Mouse (Mus musculus) neutrophil, adult 5-6 weeks (primary cell): ENCODE data around the gene Heatr4. TPM values are rescaled to one million over a fixed set of nuclear protein-coding genes. Genes with fewer than 3 reads are reported as not detected.

Experiments used
- ATAC-seq: fragments of 151-379, 151-347 bp; 2 replicates; pipeline ENCODE4 v1.8.0; 2017; ENCODE audit warnings: mild to moderate bottlenecking, moderate TSS enrichment; ENCODE audit not compliant: insufficient number of reproducible peaks, poor library complexity, low FRiP score, severe bottlenecking; ENCODE audit errors: extremely low read depth
- total RNA-seq: library from RNA; stranded (forward); fragments of 200-1000 nt; gene quantifications from 2 replicates; pipeline ENCODE4 v1.2.3, GENCODE M21; 2017

Gene Heatr4
- total RNA-seq, 1 experiment from 2014 or later = not detected

DNA sequence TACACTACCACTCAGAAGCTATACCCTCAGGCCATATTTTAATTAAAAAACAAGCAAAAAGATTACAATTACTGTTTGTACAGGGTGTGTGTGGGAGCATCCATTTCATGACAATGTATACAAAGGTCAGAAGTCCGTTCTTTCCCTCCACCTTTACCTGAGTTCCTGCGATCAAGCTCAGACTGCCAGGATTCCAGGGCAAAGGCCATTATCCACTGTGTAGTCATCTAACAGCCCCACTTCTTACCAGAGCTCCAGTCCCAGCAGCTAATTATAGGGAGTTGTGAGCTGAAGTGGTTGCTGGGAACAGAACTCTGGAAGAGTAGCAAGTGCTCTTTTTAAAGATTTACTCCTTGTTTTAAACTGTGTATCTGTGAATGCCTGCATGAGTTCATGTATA, 74.2 kb downstream of the Heatr4 start:
- no peak for ATAC-seq

Other genes with a start within 250 kb of the Heatr4 start
- gene Papln, start 221.2 kb downstream of the Heatr4 start, total RNA-seq = 0.37 TPM in 1 of 2 replicates, not detected in the other
- 67.8 and 86.4 TPM in 2 replicates for gene Numb, start 62.9 kb downstream of the Heatr4 start, total RNA-seq
- 9.5 and 11.4 TPM in 2 replicates for gene Riox1, start 34.2 kb downstream of the Heatr4 start, total RNA-seq
- 24.1 and 25.2 TPM in 2 replicates for gene Acot2, start 3.0 kb upstream of the Heatr4 start, total RNA-seq
- 12.5 and 13.2 TPM in 2 replicates for gene Acot1, start 24.6 kb upstream of the Heatr4 start, total RNA-seq
- not detected in 2 replicates for gene Acot4, start 53.5 kb upstream of the Heatr4 start, total RNA-seq
- not detected in 2 replicates for gene Gm49366, start 54.1 kb upstream of the Heatr4 start, total RNA-seq
- not detected in 2 replicates for gene Acot3, start 67.3 kb upstream of the Heatr4 start, total RNA-seq
- gene Acot5, start 84.5 kb upstream of the Heatr4 start, total RNA-seq = not detected in 2 replicates
- 0.12 TPM in 1 of 2 replicates, not detected in the other for gene Acot6, start 115.8 kb upstream of the Heatr4 start, total RNA-seq
- gene Dnal1, start 129.5 kb upstream of the Heatr4 start, total RNA-seq = 0.12 and 0.25 TPM in 2 replicates
- gene Pnma1, start 163.6 kb upstream of the Heatr4 start, total RNA-seq = 6.6 and 8.0 TPM in 2 replicates
- 79.1 and 84.4 TPM in 2 replicates for gene Elmsan1, start 234.0 kb upstream of the Heatr4 start, total RNA-seq